Mouse (Mus musculus) myocyte (in vitro differentiated cells): ENCODE measurements around the gene Topbp1. TPM values are rescaled to one million over a fixed set of nuclear protein-coding genes. Genes with fewer than 3 reads are reported as not detected.

Experiments used
- H3K27me3 ChIP-seq: one replicate; pipeline ENCODE4 v1.6.1; 2011; ENCODE audit not compliant: control insufficient read depth, insufficient read depth, insufficient read length
- H3K36me3 ChIP-seq: one replicate; pipeline ENCODE4 v1.6.1; 2011; ENCODE audit not compliant: control insufficient read depth, insufficient read depth
- H3K4me2 ChIP-seq: one replicate; pipeline ENCODE4 v1.6.1; 2011; ENCODE audit warnings: low read depth, control low read depth
- H3K4me3 ChIP-seq: one replicate; pipeline ENCODE4 v1.5.1; 2011; ENCODE audit warnings: mild to moderate bottlenecking, control low read depth, moderate library complexity
- H3K79me2 ChIP-seq: one replicate; pipeline ENCODE4 v1.6.1; 2011; ENCODE audit not compliant: control insufficient read depth, insufficient read depth
- H3ac ChIP-seq: one replicate; pipeline ENCODE4 v1.6.1; 2011; ENCODE audit not compliant: control insufficient read depth, insufficient read length
- CEBPB ChIP-seq: IDR thresholded peaks from 2 replicates; pipeline ENCODE4 v1.6.1; 2011; ENCODE audit warnings: mild to moderate bottlenecking, moderate library complexity; ENCODE audit not compliant: poor library complexity, insufficient read depth, severe bottlenecking
- E2F4 ChIP-seq: IDR thresholded peaks from one replicate; pipeline ENCODE4 v1.6.1; 2011; ENCODE audit warnings: mild to moderate bottlenecking, control low read depth, moderate library complexity; ENCODE audit not compliant: insufficient read depth
- MAX ChIP-seq: IDR thresholded peaks from one replicate; pipeline ENCODE4 v1.6.1; 2011; ENCODE audit warnings: low read depth, mild to moderate bottlenecking, control low read depth
- MYOD1 ChIP-seq, 3 experiments: IDR thresholded peaks; one replicate each; pipeline ENCODE4 v1.6.1; 2011; ENCODE audit warnings: control low read depth in 2 of 3, low read depth in 2 of 3, mild to moderate bottlenecking in 2 of 3, moderate library complexity in 1 of 3; ENCODE audit not compliant: insufficient read length in 2 of 3, control insufficient read depth in 1 of 3
- MYOG ChIP-seq, 3 experiments: IDR thresholded peaks; one replicate each; pipeline ENCODE4 v1.6.1; 2011; ENCODE audit warnings: control low read depth in 2 of 3, low read depth in 2 of 3, mild to moderate bottlenecking in 2 of 3; ENCODE audit not compliant: insufficient read length in 2 of 3, control insufficient read depth in 1 of 3, insufficient read depth in 1 of 3
- POLR2A ChIP-seq: IDR thresholded peaks from one replicate; pipeline ENCODE4 v1.6.1; 2011; ENCODE audit warnings: low read depth, mild to moderate bottlenecking, control low read depth, moderate library complexity; ENCODE audit not compliant: insufficient read length
- POLR2AphosphoS2 ChIP-seq: IDR thresholded peaks from one replicate; pipeline ENCODE4 v1.6.1; 2011; ENCODE audit warnings: low read depth, control low read depth; ENCODE audit not compliant: insufficient read length
- REST ChIP-seq: IDR thresholded peaks from one replicate; pipeline ENCODE4 v1.6.1; 2011; ENCODE audit warnings: mild to moderate bottlenecking, control low read depth, moderate library complexity; ENCODE audit not compliant: insufficient read depth, insufficient read length
- SRF ChIP-seq: IDR thresholded peaks from one replicate; pipeline ENCODE4 v1.6.1; 2011; ENCODE audit warnings: low read depth; ENCODE audit not compliant: control insufficient read depth, insufficient read length
- TCF12 ChIP-seq: IDR thresholded peaks from one replicate; pipeline ENCODE4 v1.6.1; 2011; ENCODE audit warnings: mild to moderate bottlenecking, control low read depth; ENCODE audit not compliant: poor library complexity, insufficient read depth, severe bottlenecking
- TCF3 ChIP-seq: IDR thresholded peaks from one replicate; pipeline ENCODE4 v1.6.1; 2011; ENCODE audit warnings: low read depth, control low read depth; ENCODE audit not compliant: insufficient read length
- USF1 ChIP-seq: IDR thresholded peaks from one replicate; pipeline ENCODE4 v1.6.1; 2011; ENCODE audit warnings: low read depth, mild to moderate bottlenecking, control low read depth, moderate library complexity
- polyA plus RNA-seq: library from polyadenylated mRNA; unstranded; fragments of >200 nt; fragmentation: generic; extraction: Trizol; gene quantifications from one replicate; pipeline ENCODE4 v1.2.1, GENCODE M21; 2012; ENCODE audit warnings: missing spikeins

The Topbp1 gene
- polyA plus RNA-seq, 1 experiment, result 8.4 TPM

DNA sequence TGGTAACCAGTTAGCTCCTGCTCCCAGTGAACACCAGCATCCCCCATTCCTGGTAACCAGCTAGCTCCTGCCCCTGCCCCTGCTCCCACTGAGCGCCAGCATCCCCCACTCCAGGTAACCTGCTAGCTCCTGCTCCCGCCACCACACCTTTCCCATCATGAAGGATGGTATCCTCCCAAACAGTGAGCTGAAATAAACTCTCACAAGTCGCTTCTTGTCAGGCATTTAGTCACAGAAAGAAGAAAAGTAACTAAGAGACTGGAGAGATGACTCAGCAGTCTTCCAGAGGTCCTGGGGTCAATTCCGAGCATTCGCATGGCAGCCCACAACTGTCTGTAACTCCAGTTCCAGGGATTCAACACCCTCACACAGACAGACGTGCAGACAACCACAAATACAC lies 28.1 kb upstream of the Topbp1 start:
- H3ac ChIP-seq, result no peak overlapping the region
- TF ChIP-seq REST (no peak), E2F4 (no peak), USF1 (no peak), MAX (no peak), MYOD1 (IDR thresholded peaks at IDR 0.05; ENCODE audit: control insufficient read depth in 1 of 3, insufficient read length in 2 of 3, low read depth in 2 of 3) (no peak), TCF12 (no peak), SRF (no peak), MYOG (IDR thresholded peaks at IDR 0.05; ENCODE audit: control insufficient read depth in 1 of 3, insufficient read depth in 1 of 3, insufficient read length in 2 of 3, low read depth in 2 of 3) (no peak), TCF3 (no peak), POLR2A (no peak), POLR2AphosphoS2 (no peak), CEBPB (no peak)
- H3K4me3 ChIP-seq, result no peak overlapping the region
- H3K36me3 ChIP-seq, result no peaks in the 10 kb centered on the region
- peaks cover 11% of the 10 kb centered on the region for H3K27me3 ChIP-seq
- no peak overlapping the region for H3K4me2 ChIP-seq
- H3K79me2 ChIP-seq, result no peaks in the 10 kb centered on the region

GRCm38 (mm10) chr9:103286396-103286795 lies 18.6 kb upstream of the Topbp1 start:
- TF ChIP-seq POLR2A (no peak), E2F4 (no peak), CEBPB (no peak), REST (no peak), POLR2AphosphoS2 (no peak), USF1 (no peak), MYOD1 (IDR thresholded peaks at IDR 0.05; ENCODE audit: control insufficient read depth in 1 of 3, insufficient read length in 2 of 3, low read depth in 2 of 3) (no peak), TCF3 (no peak), MYOG (IDR thresholded peaks at IDR 0.05; ENCODE audit: control insufficient read depth in 1 of 3, insufficient read depth in 1 of 3, insufficient read length in 2 of 3, low read depth in 2 of 3) (no peak), SRF (no peak), MAX (no peak), TCF12 (no peak)
- H3K36me3 ChIP-seq, result no peaks in the 10 kb centered on the region
- H3K79me2 ChIP-seq, result no peaks in the 10 kb centered on the region
- peaks cover 6% of the 10 kb centered on the region for H3K27me3 ChIP-seq
- no peak overlapping the region for H3K4me2 ChIP-seq
- H3ac ChIP-seq, result no peak overlapping the region
- no peak overlapping the region for H3K4me3 ChIP-seq

GRCm38 (mm10) chr9:103286901-103287422 lies 18.1 kb upstream of the Topbp1 start:
- Histone ChIP-seq H3K27me3 (peaks cover 6% of the 10 kb centered on the region), H3ac (no peak overlapping the region), H3K4me3 (no peak overlapping the region), H3K4me2 (no peak overlapping the region), H3K79me2 (no peaks in the 10 kb centered on the region), H3K36me3 (no peaks in the 10 kb centered on the region)
- TF ChIP-seq CEBPB (no peak), E2F4 (no peak), MAX (no peak), USF1 (no peak), MYOG (IDR thresholded peaks at IDR 0.05; ENCODE audit: control insufficient read depth in 1 of 3, insufficient read depth in 1 of 3, insufficient read length in 2 of 3, low read depth in 2 of 3) (no peak), SRF (no peak), TCF3 (no peak), REST (no peak), POLR2AphosphoS2 (no peak), MYOD1 (IDR thresholded peaks at IDR 0.05; ENCODE audit: control insufficient read depth in 1 of 3, insufficient read length in 2 of 3, low read depth in 2 of 3) (no peak), POLR2A (no peak), TCF12 (no peak)

DNA sequence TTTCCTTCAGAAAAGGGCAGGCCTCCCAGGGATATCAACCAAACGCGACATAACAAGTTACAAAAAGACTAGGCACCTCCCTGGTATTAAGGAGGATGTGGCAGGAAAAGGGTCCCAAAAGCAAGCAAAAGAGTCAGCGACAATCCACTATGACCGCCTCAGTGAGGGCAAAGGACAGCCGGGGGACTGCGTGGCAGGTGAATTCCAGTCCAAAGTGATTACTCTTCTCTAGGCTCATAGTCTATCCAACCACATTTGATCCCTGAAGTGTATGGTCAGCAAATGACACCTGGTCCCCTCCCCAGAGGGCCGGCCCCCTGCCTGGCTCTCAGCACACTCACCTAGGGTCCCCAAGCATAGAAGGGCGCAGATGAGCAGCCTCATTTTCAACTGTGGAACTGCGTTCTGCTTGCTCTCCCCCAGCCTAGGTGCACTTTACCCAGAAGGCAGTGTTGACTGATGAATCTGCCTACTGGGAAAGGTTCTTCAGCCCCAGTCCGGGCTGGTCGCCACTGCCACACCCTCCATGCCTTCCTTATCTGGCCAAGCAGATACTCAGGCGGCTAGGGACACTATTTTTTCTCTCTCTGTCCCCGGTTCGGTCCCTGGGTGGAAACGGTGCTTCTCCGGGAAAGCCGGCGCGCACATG lies 17.1 kb upstream of the Topbp1 start:
- Histone ChIP-seq H3ac (no peak overlapping the region), H3K27me3 (peaks cover 6% of the 10 kb centered on the region), H3K4me2 (no peak overlapping the region), H3K4me3 (no peak overlapping the region), H3K79me2 (no peaks in the 10 kb centered on the region), H3K36me3 (no peaks in the 10 kb centered on the region)
- TF ChIP-seq E2F4, result no peak
- TF ChIP-seq REST, result no peak
- TF ChIP-seq TCF12, result no peak
- TF ChIP-seq MYOD1 (IDR thresholded peaks at IDR 0.05; ENCODE audit: control insufficient read depth in 1 of 3, insufficient read length in 2 of 3, low read depth in 2 of 3), result no peak
- TF ChIP-seq POLR2A, result no peak
- no peak for TF ChIP-seq USF1
- TF ChIP-seq CEBPB, result no peak
- TF ChIP-seq MYOG (IDR thresholded peaks at IDR 0.05; ENCODE audit: control insufficient read depth in 1 of 3, insufficient read depth in 1 of 3, insufficient read length in 2 of 3, low read depth in 2 of 3), result no peak
- TF ChIP-seq TCF3, result no peak
- no peak for TF ChIP-seq POLR2AphosphoS2
- TF ChIP-seq MAX, result no peak
- TF ChIP-seq SRF, result no peak
